Mouse (Mus musculus): ENCODE measurements around the gene Gm14399. TPM values are rescaled to one million over a fixed set of nuclear protein-coding genes. Genes with fewer than 3 reads are reported as not detected.
A peak's percentile ranks its signal among the peaks of the same experiment; 100 is the strongest.
"Not testable (repeated sequence)": the region's sequence is repeated elsewhere in the genome, so short reads cannot be mapped to it uniquely, and the experiment has no call there.

The Gm14399 gene
- polyA plus RNA-seq, 1 experiment from 2014 or later: 7.1 TPM

- H3K36me3 ChIP-seq (replicated peaks): not testable (repeated sequence)
- 5% methylated on average over 25 of the region's 25 CpGs for WGBS
- DNase-seq (ENCODE audit: low spot score): peak; percentile 19
These were observed 457 bp downstream of the Gm14399 start for GRCm38 (mm10) chr2:175141118-175141992.

GRCm38 (mm10) chr2:175140624-175141023, 1.2 kb downstream of the Gm14399 start:
- not testable (repeated sequence) for DNase-seq (ENCODE audit: low spot score); H3K4me3 ChIP-seq; H3K27ac ChIP-seq (replicated peaks); H3K4me1 ChIP-seq; H3K9me3 ChIP-seq; H3K36me3 ChIP-seq (replicated peaks); H3K27me3 ChIP-seq (replicated peaks; ENCODE audit: low read depth, poor library complexity, severe bottlenecking)

More at GRCm38 (mm10) chr2:175141118-175141992, 457 bp downstream of the Gm14399 start:
- not testable (repeated sequence) for H3K4me1 ChIP-seq; H3K9me3 ChIP-seq; H3K27me3 ChIP-seq (replicated peaks; ENCODE audit: low read depth, poor library complexity, severe bottlenecking)
- Histone ChIP-seq H3K27ac (replicated peaks) (peak overlapping the region; percentile 35; the same call in 1 of the 2 replicates), H3K4me3 (peak overlapping the region; percentile 57)

Other genes starting within 250 kb of the Gm14399 start
- gene Gm14444, start 131.8 kb downstream of the Gm14399 start, polyA plus RNA-seq (2016; fragmentation: Nextera tagmentation; extraction: Ambion mirVana): 0.11 TPM in 1 of 2 replicates, not detected in the other
- gene Gm14393, start 74.2 kb downstream of the Gm14399 start, polyA plus RNA-seq (2016; fragmentation: Nextera tagmentation; extraction: Ambion mirVana): 0.81 TPM in 1 of 2 replicates, not detected in the other
- gene Gm14443, start 33.9 kb upstream of the Gm14399 start, polyA plus RNA-seq (2016; fragmentation: Nextera tagmentation; extraction: Ambion mirVana): 0.67 and 0.84 TPM in 2 replicates
- gene Gm14391, start 64.9 kb upstream of the Gm14399 start, polyA plus RNA-seq (2016; fragmentation: Nextera tagmentation; extraction: Ambion mirVana): 7.1 and 11.5 TPM in 2 replicates
- 5.5 and 6.8 TPM in 2 replicates for gene Gm14440, start 133.1 kb upstream of the Gm14399 start, polyA plus RNA-seq (2016; fragmentation: Nextera tagmentation; extraction: Ambion mirVana)
- 22.0 and 23.5 TPM in 2 replicates for gene Gm4631, start 196.2 kb upstream of the Gm14399 start, polyA plus RNA-seq (2016; fragmentation: Nextera tagmentation; extraction: Ambion mirVana)
- 5.2 and 7.0 TPM in 2 replicates for gene Zfp968, start 230.4 kb upstream of the Gm14399 start, polyA plus RNA-seq (2016; fragmentation: Nextera tagmentation; extraction: Ambion mirVana)

All from embryonic facial prominence, embryonic 10.5 days (tissue).